Mouse (Mus musculus) cerebellum, adult 11-12 months (tissue): ENCODE measurements at regions not wholly inside any gene's neighbourhood (a gene's known extent, or its start where the extent isn't known, plus 50 kb on each side); places are given as distances from the start of the nearest gene placed in this dataset.
"Not testable (repeated sequence)": the region's sequence is repeated elsewhere in the genome, so short reads cannot be mapped to it uniquely, and the experiment has no call there.

Experiments
- DNase-seq: peaks from one replicate; pipeline ENCODE4 v3.0.0; 2022

GRCm38 (mm10) chr8:15670722-15671121 lies 624.8 kb upstream of the BB014433 start:
- no peak for DNase-seq

GRCm38 (mm10) chr8:15670298-15670697 lies 624.4 kb upstream of the BB014433 start:
- DNase-seq: no peak

- no peak for DNase-seq
Measured at GRCm38 (mm10) chr8:15669515-15669914, 623.6 kb upstream of the BB014433 start.

- DNase-seq: no peak
Measured at GRCm38 (mm10) chr8:15660602-15661001, 614.7 kb upstream of the BB014433 start.

GRCm38 (mm10) chr8:15634769-15635366 lies 589.0 kb upstream of the BB014433 start:
- peak; percentile 64 for DNase-seq

GRCm38 (mm10) chr8:15628584-15628983 lies 582.7 kb upstream of the BB014433 start:
- DNase-seq: no peak

- not testable (repeated sequence) for DNase-seq
Measured at GRCm38 (mm10) chr8:15623602-15624392, 577.9 kb upstream of the BB014433 start.

GRCm38 (mm10) chr8:15610217-15610616 lies 564.3 kb upstream of the BB014433 start:
- no peak for DNase-seq

- DNase-seq: no peak
Measured at GRCm38 (mm10) chr8:15607598-15608215, 561.8 kb upstream of the BB014433 start.

GRCm38 (mm10) chr8:15601531-15601930 lies 555.7 kb upstream of the BB014433 start:
- DNase-seq: no peak

- no peak for DNase-seq
Measured at GRCm38 (mm10) chr8:15593106-15593505, 547.2 kb upstream of the BB014433 start.

- no peak for DNase-seq
Measured at GRCm38 (mm10) chr8:15583782-15584181, 537.9 kb upstream of the BB014433 start.

GRCm38 (mm10) chr8:15570091-15570490 lies 524.2 kb upstream of the BB014433 start:
- no peak for DNase-seq

- no peak for DNase-seq
Measured at GRCm38 (mm10) chr8:15567742-15568141, 521.9 kb upstream of the BB014433 start.

- DNase-seq: no peak
Measured at GRCm38 (mm10) chr8:15562310-15563296, 516.7 kb upstream of the BB014433 start.

GRCm38 (mm10) chr8:15532027-15532426 lies 486.1 kb upstream of the BB014433 start:
- DNase-seq: no peak

- no peak for DNase-seq
Measured at GRCm38 (mm10) chr8:15525461-15525860, 479.6 kb upstream of the BB014433 start.

GRCm38 (mm10) chr8:15519896-15520295 lies 474.0 kb upstream of the BB014433 start:
- DNase-seq: peak; percentile 67

- no peak for DNase-seq
Measured at GRCm38 (mm10) chr8:15500973-15501372, 455.1 kb upstream of the BB014433 start.

- no peak for DNase-seq
Measured at GRCm38 (mm10) chr8:15497566-15497965, 451.7 kb upstream of the BB014433 start.

GRCm38 (mm10) chr8:15496248-15496647 lies 450.4 kb upstream of the BB014433 start:
- no peak for DNase-seq

GRCm38 (mm10) chr8:15490774-15491173 lies 444.9 kb upstream of the BB014433 start:
- no peak for DNase-seq

- no peak for DNase-seq
Measured at GRCm38 (mm10) chr8:15487579-15487978, 441.7 kb upstream of the BB014433 start.
